Mouse (Mus musculus) thymus, adult 18-20 months (tissue): ENCODE measurements around the gene Mbd5.
A peak's percentile ranks its signal among the peaks of the same experiment; 100 is the strongest.
"Not testable (repeated sequence)": the region's sequence is repeated elsewhere in the genome, so short reads cannot be mapped to it uniquely, and the experiment has no call there.

Experiments
- DNase-seq, 2 experiments: peaks; one replicate each; pipeline ENCODE4 v3.0.0; 2022; ENCODE audit warnings: mixed read lengths in 2 of 2

Mbd5 gene

GRCm38 (mm10) chr2:49169766-49170165, 220.5 kb downstream of the Mbd5 start:
- no peak for DNase-seq

DNA sequence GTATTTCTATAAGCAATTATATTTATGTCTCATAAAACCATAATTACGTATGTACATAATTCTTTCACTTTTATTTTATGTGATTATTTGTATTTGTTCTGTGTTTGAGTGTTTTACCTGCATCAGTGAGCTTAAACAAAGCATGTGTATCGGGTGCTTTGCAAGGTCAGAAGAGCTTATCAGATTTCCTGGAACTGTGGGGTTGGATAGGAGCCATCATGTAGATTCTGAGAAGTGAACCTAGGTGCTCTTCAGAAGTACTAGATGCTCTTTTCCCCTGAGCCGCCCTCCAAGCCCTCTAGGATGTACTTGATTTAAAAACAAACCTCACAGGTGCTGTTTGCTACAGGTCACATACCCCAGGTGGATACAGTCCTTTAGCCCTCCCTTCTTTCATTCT, 227.7 kb downstream of the Mbd5 start:
- DNase-seq = no peak

- DNase-seq = no peak
Measured at GRCm38 (mm10) chr2:49190984-49191383, 241.7 kb downstream of the Mbd5 start.

- DNase-seq = no peak
Measured at GRCm38 (mm10) chr2:49191695-49192094, 242.4 kb downstream of the Mbd5 start.

- DNase-seq = no peak
Measured at GRCm38 (mm10) chr2:49204081-49204480, 254.8 kb downstream of the Mbd5 start.

- DNase-seq = not testable (repeated sequence)
Measured at GRCm38 (mm10) chr2:49205692-49206091, 256.4 kb downstream of the Mbd5 start.

- no peak for DNase-seq
Measured at GRCm38 (mm10) chr2:49209349-49209748, 260.0 kb downstream of the Mbd5 start.

DNA sequence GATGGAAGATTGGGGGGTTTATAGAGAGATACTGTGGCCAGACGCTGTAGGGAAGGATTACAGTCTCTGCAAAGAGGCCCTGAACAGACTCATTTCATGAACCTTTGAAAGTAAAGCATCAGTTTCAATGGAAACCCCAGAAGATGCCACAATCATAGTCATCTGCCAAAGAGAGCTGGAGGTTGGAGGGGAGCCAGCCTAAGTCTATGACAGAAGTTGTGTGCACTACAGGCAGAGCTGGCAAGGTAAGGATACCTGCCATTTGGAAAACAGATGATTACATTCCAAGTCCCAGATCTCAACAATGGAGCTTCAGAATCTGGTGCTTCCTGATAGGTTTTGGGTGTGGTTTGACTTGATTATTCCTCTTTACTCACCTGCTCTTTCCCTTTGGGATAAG, 261.1 kb downstream of the Mbd5 start:
- no peak for DNase-seq

DNA sequence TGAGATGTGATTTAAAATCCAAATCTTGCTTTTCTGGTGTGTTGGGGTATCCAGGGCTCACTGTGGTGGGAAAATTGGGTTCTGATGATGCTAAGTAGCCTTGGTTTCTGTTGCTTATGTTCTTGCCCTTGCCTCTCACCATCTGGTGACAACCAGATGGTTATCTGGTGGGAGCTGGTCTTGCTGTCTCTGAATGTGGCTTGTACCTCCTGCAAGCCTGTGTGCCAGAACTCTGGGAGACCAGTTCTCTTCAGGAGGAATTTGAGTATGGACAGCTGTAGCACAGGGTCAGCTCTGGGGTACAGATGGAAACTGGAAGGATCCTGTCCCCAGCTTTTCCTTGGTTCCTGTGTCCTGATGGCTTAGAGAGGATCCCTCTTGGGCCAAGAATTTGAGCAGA, 280.4 kb downstream of the Mbd5 start:
- no peak for DNase-seq

- DNase-seq = no peak
Measured at GRCm38 (mm10) chr2:49234064-49234463, 284.8 kb downstream of the Mbd5 start.

DNA sequence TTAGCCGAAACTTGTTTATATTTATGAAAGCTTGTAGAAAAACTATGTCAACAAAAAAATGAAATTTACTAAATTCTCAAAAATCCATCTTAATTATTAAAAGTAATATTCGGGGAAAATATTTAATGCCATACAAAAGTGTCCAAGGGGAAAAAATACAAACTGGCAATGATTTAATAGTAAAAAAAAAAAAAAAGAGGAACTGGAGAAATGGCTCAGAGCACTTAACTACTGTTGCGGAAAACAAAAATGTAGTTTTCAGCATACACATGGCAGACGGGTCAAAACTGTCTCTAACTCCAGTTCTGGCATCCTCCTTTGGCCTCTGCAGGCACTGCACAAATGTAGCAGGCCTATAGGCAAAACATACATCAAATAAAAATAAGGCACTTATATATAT, 292.4 kb downstream of the Mbd5 start:
- DNase-seq = no peak

GRCm38 (mm10) chr2:49264092-49264491, 314.8 kb downstream of the Mbd5 start:
- DNase-seq = no peak

- no peak for DNase-seq
Measured at GRCm38 (mm10) chr2:49272295-49272967, 323.1 kb downstream of the Mbd5 start.

GRCm38 (mm10) chr2:49276017-49276722, 326.9 kb downstream of the Mbd5 start:
- no peak for DNase-seq

DNA sequence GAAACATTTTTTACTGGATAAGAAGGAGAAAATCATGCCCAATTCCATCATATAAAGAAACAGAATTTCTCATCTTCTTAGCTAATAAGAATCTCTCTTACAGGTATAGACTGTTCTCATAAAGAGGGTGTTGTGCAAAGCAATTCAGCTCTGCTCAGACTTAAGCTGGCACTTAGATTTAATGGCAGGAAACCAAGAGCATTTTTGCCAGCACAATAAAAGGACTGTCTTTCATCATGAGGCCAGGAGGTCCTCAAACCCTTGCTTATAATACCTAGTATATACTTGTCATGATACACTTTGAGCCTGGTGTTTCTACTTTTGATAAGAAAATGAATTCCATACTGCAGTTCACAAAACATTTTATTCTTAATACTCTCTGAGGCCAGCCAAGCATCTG, 331.2 kb downstream of the Mbd5 start:
- no peak for DNase-seq

- no peak for DNase-seq
Measured at GRCm38 (mm10) chr2:49283583-49283982, 334.3 kb downstream of the Mbd5 start.

- DNase-seq = no peak
Measured at GRCm38 (mm10) chr2:49286965-49287364, 337.7 kb downstream of the Mbd5 start.

- DNase-seq = no peak
Measured at GRCm38 (mm10) chr2:49291709-49292108, 342.4 kb downstream of the Mbd5 start.

- peak; percentile 59 to 63 for DNase-seq
Measured at GRCm38 (mm10) chr2:49312629-49313447, 363.5 kb downstream of the Mbd5 start.

- DNase-seq = no peak
Measured at GRCm38 (mm10) chr2:49333594-49333993, 384.3 kb downstream of the Mbd5 start.

DNA sequence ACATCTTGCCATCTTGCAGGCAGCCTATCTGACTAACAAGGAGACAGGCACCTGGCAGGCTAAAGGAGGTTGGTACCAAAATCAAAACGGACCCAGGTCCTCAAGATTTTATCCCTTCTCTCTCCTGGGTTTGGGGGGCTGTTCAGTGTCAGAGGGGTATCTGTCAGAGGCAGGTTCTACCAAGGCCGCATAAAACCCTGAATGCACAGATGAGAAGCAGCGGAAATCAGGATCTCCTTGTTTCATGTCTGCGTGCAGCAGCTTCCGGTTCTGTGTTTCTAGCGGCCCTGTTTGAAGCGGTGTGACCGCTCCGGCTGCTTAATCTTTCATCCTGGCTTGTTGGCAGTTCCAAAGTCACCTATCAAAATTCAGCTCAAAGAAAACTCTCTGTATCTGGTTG, 386.0 kb downstream of the Mbd5 start:
- DNase-seq = no peak

GRCm38 (mm10) chr2:49344287-49344686, 395.0 kb downstream of the Mbd5 start:
- no peak for DNase-seq

DNA sequence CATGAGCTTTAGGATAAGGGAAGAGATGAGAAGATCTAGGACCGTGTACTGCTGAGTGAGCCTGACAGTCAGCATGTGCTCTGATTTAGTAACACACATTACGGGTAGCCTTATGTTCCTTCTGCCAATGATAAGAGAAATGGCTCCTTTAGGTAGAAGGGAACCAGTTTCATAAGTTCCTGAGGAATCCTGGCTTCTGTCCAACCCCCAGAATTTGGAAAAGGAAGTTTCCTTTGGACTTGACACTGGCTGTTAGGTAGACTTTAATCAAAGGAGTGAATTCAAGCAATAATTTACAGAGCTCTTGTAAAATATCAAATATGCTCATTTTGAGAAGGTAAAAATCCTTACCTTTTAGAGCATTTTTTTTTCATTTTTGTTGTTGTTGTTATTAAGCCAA, 396.5 kb downstream of the Mbd5 start:
- DNase-seq = no peak

DNA sequence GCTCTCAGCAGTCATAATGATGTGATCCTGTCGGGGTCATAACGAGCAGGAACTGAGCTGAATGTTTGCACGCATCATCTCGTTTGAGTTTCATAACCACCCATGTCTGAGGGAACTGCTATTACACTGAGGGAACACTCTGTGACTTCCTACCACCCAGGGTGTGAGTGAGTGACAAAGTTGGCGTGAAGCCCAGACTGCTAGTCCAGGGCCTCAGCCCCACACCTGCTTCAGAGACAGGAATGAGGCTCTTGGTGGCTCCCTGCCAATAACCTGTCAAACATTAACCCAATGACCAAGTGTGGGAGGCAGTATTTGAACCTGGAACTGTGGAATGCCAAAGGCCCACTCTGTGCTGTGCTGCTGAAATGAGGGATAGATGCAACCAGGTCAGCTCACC, 400.5 kb downstream of the Mbd5 start:
- no peak for DNase-seq
